Mouse (Mus musculus): ENCODE data around the gene Papolg. TPM values are rescaled to one million over a fixed set of nuclear protein-coding genes. Genes with fewer than 3 reads are reported as not detected.
A peak's percentile ranks its signal among the peaks of the same experiment; 100 is the strongest.
"Not testable (repeated sequence)": the region's sequence is repeated elsewhere in the genome, so short reads cannot be mapped to it uniquely, and the experiment has no call there.

Papolg gene
- polyA plus RNA-seq (2012; ENCODE audit: insufficient read depth, insufficient read length, missing spikeins) = 9.9 and 10.4 TPM in 2 replicates

- Histone ChIP-seq H3K4me3 (ENCODE audit: insufficient read depth, low read length) (peak within 1 kb of the TSS; percentile 77), H3K27ac (ENCODE audit: insufficient read depth, low read depth, low read length) (peak within 1 kb of the TSS; percentile 83), H3K4me1 (ENCODE audit: control insufficient read depth, insufficient read depth, low read length) (peaks cover 2% of the 10 kb centered on the region)
- no peak for TF ChIP-seq POLR2A (IDR thresholded peaks at IDR 0.05; ENCODE audit: borderline replicate concordance, low read depth, low read length)
- TF ChIP-seq CTCF (IDR thresholded peaks at IDR 0.05; ENCODE audit: low read depth, low read length) = no peak
Observed at GRCm38 (mm10) chr11:23895060-23895426, at the start of gene Papolg. TSS of gene Papolg (minus strand) at chr11:23895253.

GRCm38 (mm10) chr11:23928146-23928545, 33.1 kb upstream of the Papolg start:
- H3K27ac ChIP-seq (ENCODE audit: insufficient read depth, low read depth, low read length); H3K4me1 ChIP-seq (ENCODE audit: control insufficient read depth, insufficient read depth, low read length); H3K4me3 ChIP-seq (ENCODE audit: insufficient read depth, low read length): not testable (repeated sequence)

- Histone ChIP-seq H3K4me1 (ENCODE audit: control insufficient read depth, insufficient read depth, low read length) (no peaks in the 10 kb centered on the region), H3K27ac (ENCODE audit: insufficient read depth, low read depth, low read length) (no peak overlapping the region), H3K4me3 (ENCODE audit: insufficient read depth, low read length) (no peak overlapping the region)
- TF ChIP-seq POLR2A (IDR thresholded peaks at IDR 0.05; ENCODE audit: borderline replicate concordance, low read depth, low read length) = no peak
- TF ChIP-seq CTCF (IDR thresholded peaks at IDR 0.05; ENCODE audit: low read depth, low read length) = no peak
Observed at GRCm38 (mm10) chr11:23927643-23928042, 32.6 kb upstream of the Papolg start.

GRCm38 (mm10) chr11:23913824-23914223, 18.8 kb upstream of the Papolg start:
- not testable (repeated sequence) for H3K4me3 ChIP-seq (ENCODE audit: insufficient read depth, low read length); H3K4me1 ChIP-seq (ENCODE audit: control insufficient read depth, insufficient read depth, low read length); H3K27ac ChIP-seq (ENCODE audit: insufficient read depth, low read depth, low read length)

- Histone ChIP-seq H3K27ac (ENCODE audit: insufficient read depth, low read depth, low read length) (no peak overlapping the region), H3K4me3 (ENCODE audit: insufficient read depth, low read length) (no peak overlapping the region), H3K4me1 (ENCODE audit: control insufficient read depth, insufficient read depth, low read length) (no peaks in the 10 kb centered on the region)
- TF ChIP-seq CTCF (IDR thresholded peaks at IDR 0.05; ENCODE audit: low read depth, low read length) = no peak
Observed at GRCm38 (mm10) chr11:23903909-23904308, 8.9 kb upstream of the Papolg start.

GRCm38 (mm10) chr11:23894141-23895059, 653 bp downstream of the Papolg start:
- H3K4me1 ChIP-seq (ENCODE audit: control insufficient read depth, insufficient read depth, low read length) = peaks cover 2% of the 10 kb centered on the region
- no peak for TF ChIP-seq POLR2A (IDR thresholded peaks at IDR 0.05; ENCODE audit: borderline replicate concordance, low read depth, low read length)
- TF ChIP-seq CTCF (IDR thresholded peaks at IDR 0.05; ENCODE audit: low read depth, low read length) = no peak
- H3K27ac ChIP-seq (ENCODE audit: insufficient read depth, low read depth, low read length) = peak overlapping the region; percentile 83

GRCm38 (mm10) chr11:23893556-23893955, 1.5 kb downstream of the Papolg start:
- TF ChIP-seq POLR2A (IDR thresholded peaks at IDR 0.05; ENCODE audit: borderline replicate concordance, low read depth, low read length) (no peak), CTCF (IDR thresholded peaks at IDR 0.05; ENCODE audit: low read depth, low read length) (no peak)
- no peak overlapping the region for H3K4me3 ChIP-seq (ENCODE audit: insufficient read depth, low read length)
- H3K4me1 ChIP-seq (ENCODE audit: control insufficient read depth, insufficient read depth, low read length) = peaks cover 2% of the 10 kb centered on the region
- H3K27ac ChIP-seq (ENCODE audit: insufficient read depth, low read depth, low read length) = no peak overlapping the region

More at GRCm38 (mm10) chr11:23894141-23895059, 653 bp downstream of the Papolg start:
- H3K4me3 ChIP-seq (ENCODE audit: insufficient read depth, low read length) = peak overlapping the region; percentile 77

GRCm38 (mm10) chr11:23864326-23864725, 30.7 kb downstream of the Papolg start:
- no peak for TF ChIP-seq CTCF (IDR thresholded peaks at IDR 0.05; ENCODE audit: low read depth, low read length)

GRCm38 (mm10) chr11:23856723-23857112, 38.3 kb downstream of the Papolg start:
- Histone ChIP-seq H3K27ac (ENCODE audit: insufficient read depth, low read depth, low read length) (no peak overlapping the region), H3K4me3 (ENCODE audit: insufficient read depth, low read length) (no peak overlapping the region)
- TF ChIP-seq POLR2A (IDR thresholded peaks at IDR 0.05; ENCODE audit: borderline replicate concordance, low read depth, low read length) (no peak), CTCF (IDR thresholded peaks at IDR 0.05; ENCODE audit: low read depth, low read length) (no peak)

More at GRCm38 (mm10) chr11:23864326-23864725, 30.7 kb downstream of the Papolg start:
- H3K4me1 ChIP-seq (ENCODE audit: control insufficient read depth, insufficient read depth, low read length) = no peaks in the 10 kb centered on the region
- no peak overlapping the region for H3K4me3 ChIP-seq (ENCODE audit: insufficient read depth, low read length)
- no peak overlapping the region for H3K27ac ChIP-seq (ENCODE audit: insufficient read depth, low read depth, low read length)

GRCm38 (mm10) chr11:23856054-23856722, 38.9 kb downstream of the Papolg start:
- TF ChIP-seq CTCF (IDR thresholded peaks at IDR 0.05; ENCODE audit: low read depth, low read length) = no peak
- no peak for TF ChIP-seq POLR2A (IDR thresholded peaks at IDR 0.05; ENCODE audit: borderline replicate concordance, low read depth, low read length)
- no peak overlapping the region for H3K27ac ChIP-seq (ENCODE audit: insufficient read depth, low read depth, low read length)
- H3K4me1 ChIP-seq (ENCODE audit: control insufficient read depth, insufficient read depth, low read length) = peaks cover 5% of the 10 kb centered on the region
- H3K4me3 ChIP-seq (ENCODE audit: insufficient read depth, low read length) = no peak overlapping the region

More at GRCm38 (mm10) chr11:23856723-23857112, 38.3 kb downstream of the Papolg start:
- peaks cover 5% of the 10 kb centered on the region for H3K4me1 ChIP-seq (ENCODE audit: control insufficient read depth, insufficient read depth, low read length)
